Mouse (Mus musculus) cerebellum, adult 2 months (tissue): ENCODE measurements around the gene Ythdc1.

Source experiments
- CTCF ChIP-seq: fragments of 200-500 bp; IDR thresholded peaks from 2 replicates; pipeline ENCODE4 v1.5.1; 2011; ENCODE audit warnings: low read depth, mild to moderate bottlenecking, control low read depth, low read length, moderate library complexity, borderline replicate concordance; ENCODE audit not compliant: insufficient read depth
- POLR2A ChIP-seq: fragments of 200-500 bp; IDR thresholded peaks from 2 replicates; pipeline ENCODE4 v1.6.1; 2011; ENCODE audit warnings: low read length, control low read depth, borderline replicate concordance; ENCODE audit not compliant: insufficient read depth

- TF ChIP-seq CTCF (no peak), POLR2A (no peak)
Measured at GRCm38 (mm10) chr5:86839472-86839871, 35.5 kb downstream of the Ythdc1 start.
